Mouse (Mus musculus): Measurements from ENCODE around the gene Ipo7. TPM values are rescaled to one million over a fixed set of nuclear protein-coding genes. Genes with fewer than 3 reads are reported as not detected.

The Ipo7 gene
- polyA plus RNA-seq, 1 experiment, result 8.7 TPM

GRCm38 (mm10) chr7:110005976-110006375 is 12.1 kb upstream of the Ipo7 start:
- H3K36me3 ChIP-seq (ENCODE audit: control insufficient read depth, insufficient read depth, low read length), result no peaks in the 10 kb centered on the region
- H3K27ac ChIP-seq (ENCODE audit: control insufficient read depth, insufficient read depth, low read depth, low read length), result no peak overlapping the region
- no peaks in the 10 kb centered on the region for H3K27me3 ChIP-seq (ENCODE audit: control insufficient read depth, insufficient read depth, low read length)
- no peak for TF ChIP-seq POLR2A (IDR thresholded peaks at IDR 0.05; ENCODE audit: control insufficient read depth, low read depth, low read length)
- TF ChIP-seq CTCF (IDR thresholded peaks at IDR 0.05; ENCODE audit: control insufficient read depth, insufficient read depth, insufficient replicate concordance, low read depth, low read length), result no peak
- no peak overlapping the region for H3K4me3 ChIP-seq (ENCODE audit: control insufficient read depth, low read depth, low read length)
- peaks cover 4% of the 10 kb centered on the region for H3K4me1 ChIP-seq (ENCODE audit: control insufficient read depth, insufficient read depth, low read length)

- Histone ChIP-seq H3K36me3 (ENCODE audit: control insufficient read depth, insufficient read depth, low read length) (no peaks in the 10 kb centered on the region), H3K27me3 (ENCODE audit: control insufficient read depth, insufficient read depth, low read length) (no peaks in the 10 kb centered on the region), H3K27ac (ENCODE audit: control insufficient read depth, insufficient read depth, low read depth, low read length) (no peak overlapping the region), H3K4me3 (ENCODE audit: control insufficient read depth, low read depth, low read length) (no peak overlapping the region), H3K4me1 (ENCODE audit: control insufficient read depth, insufficient read depth, low read length) (peaks cover 4% of the 10 kb centered on the region)
- TF ChIP-seq CTCF (IDR thresholded peaks at IDR 0.05; ENCODE audit: control insufficient read depth, insufficient read depth, insufficient replicate concordance, low read depth, low read length), result no peak
These were observed 11.4 kb upstream of the Ipo7 start for GRCm38 (mm10) chr7:110006471-110007195.

GRCm38 (mm10) chr7:110008513-110008912 is 9.6 kb upstream of the Ipo7 start:
- H3K4me3 ChIP-seq (ENCODE audit: control insufficient read depth, low read depth, low read length), result no peak overlapping the region
- no peaks in the 10 kb centered on the region for H3K4me1 ChIP-seq (ENCODE audit: control insufficient read depth, insufficient read depth, low read length)
- no peak overlapping the region for H3K27ac ChIP-seq (ENCODE audit: control insufficient read depth, insufficient read depth, low read depth, low read length)
- no peaks in the 10 kb centered on the region for H3K27me3 ChIP-seq (ENCODE audit: control insufficient read depth, insufficient read depth, low read length)
- H3K36me3 ChIP-seq (ENCODE audit: control insufficient read depth, insufficient read depth, low read length), result no peaks in the 10 kb centered on the region
- TF ChIP-seq CTCF (IDR thresholded peaks at IDR 0.05; ENCODE audit: control insufficient read depth, insufficient read depth, insufficient replicate concordance, low read depth, low read length) (no peak), POLR2A (IDR thresholded peaks at IDR 0.05; ENCODE audit: control insufficient read depth, low read depth, low read length) (no peak)

- Histone ChIP-seq H3K27ac (ENCODE audit: control insufficient read depth, insufficient read depth, low read depth, low read length) (no peak overlapping the region), H3K4me1 (ENCODE audit: control insufficient read depth, insufficient read depth, low read length) (no peaks in the 10 kb centered on the region), H3K4me3 (ENCODE audit: control insufficient read depth, low read depth, low read length) (no peak overlapping the region), H3K27me3 (ENCODE audit: control insufficient read depth, insufficient read depth, low read length) (no peaks in the 10 kb centered on the region), H3K36me3 (ENCODE audit: control insufficient read depth, insufficient read depth, low read length) (no peaks in the 10 kb centered on the region)
- no peak for TF ChIP-seq CTCF (IDR thresholded peaks at IDR 0.05; ENCODE audit: control insufficient read depth, insufficient read depth, insufficient replicate concordance, low read depth, low read length)
- no peak for TF ChIP-seq POLR2A (IDR thresholded peaks at IDR 0.05; ENCODE audit: control insufficient read depth, low read depth, low read length)
These were observed 9.0 kb upstream of the Ipo7 start for GRCm38 (mm10) chr7:110009084-110009483.

- TF ChIP-seq POLR2A (IDR thresholded peaks at IDR 0.05; ENCODE audit: control insufficient read depth, low read depth, low read length), result no peak
- Histone ChIP-seq H3K27ac (ENCODE audit: control insufficient read depth, insufficient read depth, low read depth, low read length) (no peak overlapping the region), H3K4me3 (ENCODE audit: control insufficient read depth, low read depth, low read length) (no peak overlapping the region), H3K36me3 (ENCODE audit: control insufficient read depth, insufficient read depth, low read length) (no peaks in the 10 kb centered on the region), H3K27me3 (ENCODE audit: control insufficient read depth, insufficient read depth, low read length) (no peaks in the 10 kb centered on the region), H3K4me1 (ENCODE audit: control insufficient read depth, insufficient read depth, low read length) (no peaks in the 10 kb centered on the region)
These were observed 6.7 kb upstream of the Ipo7 start for GRCm38 (mm10) chr7:110011417-110011816.

- Histone ChIP-seq H3K4me3 (ENCODE audit: control insufficient read depth, low read depth, low read length) (no peak overlapping the region), H3K4me1 (ENCODE audit: control insufficient read depth, insufficient read depth, low read length) (no peaks in the 10 kb centered on the region), H3K27ac (ENCODE audit: control insufficient read depth, insufficient read depth, low read depth, low read length) (no peak overlapping the region), H3K36me3 (ENCODE audit: control insufficient read depth, insufficient read depth, low read length) (no peaks in the 10 kb centered on the region), H3K27me3 (ENCODE audit: control insufficient read depth, insufficient read depth, low read length) (no peaks in the 10 kb centered on the region)
- no peak for TF ChIP-seq POLR2A (IDR thresholded peaks at IDR 0.05; ENCODE audit: control insufficient read depth, low read depth, low read length)
- TF ChIP-seq CTCF (IDR thresholded peaks at IDR 0.05; ENCODE audit: control insufficient read depth, insufficient read depth, insufficient replicate concordance, low read depth, low read length), result no peak
These were observed 3.8 kb upstream of the Ipo7 start for GRCm38 (mm10) chr7:110014272-110014671.

GRCm38 (mm10) chr7:110018631-110019482 is 783 bp downstream of the Ipo7 start:
- Histone ChIP-seq H3K36me3 (ENCODE audit: control insufficient read depth, insufficient read depth, low read length) (no peaks in the 10 kb centered on the region), H3K27me3 (ENCODE audit: control insufficient read depth, insufficient read depth, low read length) (no peaks in the 10 kb centered on the region), H3K4me1 (ENCODE audit: control insufficient read depth, insufficient read depth, low read length) (no peaks in the 10 kb centered on the region), H3K27ac (ENCODE audit: control insufficient read depth, insufficient read depth, low read depth, low read length) (peak overlapping the region; percentile 81), H3K4me3 (ENCODE audit: control insufficient read depth, low read depth, low read length) (peak overlapping the region; percentile 85)
- TF ChIP-seq POLR2A (IDR thresholded peaks at IDR 0.05; ENCODE audit: control insufficient read depth, low read depth, low read length) (no peak), CTCF (IDR thresholded peaks at IDR 0.05; ENCODE audit: control insufficient read depth, insufficient read depth, insufficient replicate concordance, low read depth, low read length) (no peak)
